Mouse (Mus musculus): ENCODE data around the gene Fam3b.

The Fam3b gene

DNA sequence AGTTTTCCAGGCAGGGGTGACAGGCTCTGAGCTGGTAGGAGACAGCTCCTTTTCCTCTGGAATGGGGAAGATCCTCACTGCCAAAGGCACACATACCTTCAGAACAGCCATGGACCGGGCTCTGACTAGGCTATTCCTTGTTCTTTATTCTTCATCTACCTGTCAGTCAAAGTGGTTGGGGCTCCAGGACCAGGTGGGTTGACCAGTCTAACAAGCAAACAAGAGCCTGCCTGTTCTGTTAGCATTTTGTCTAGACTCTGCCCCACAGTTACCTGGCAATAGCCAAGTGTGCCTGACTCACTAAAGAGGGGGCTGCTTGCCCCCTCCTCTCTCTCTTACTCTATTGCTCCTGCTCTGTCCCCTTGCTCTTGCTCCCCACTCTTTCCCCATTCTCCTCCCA is 22.2 kb downstream of the Fam3b start:
- no peak for DNase-seq (ENCODE audit: low read depth, low spot score)

DNA sequence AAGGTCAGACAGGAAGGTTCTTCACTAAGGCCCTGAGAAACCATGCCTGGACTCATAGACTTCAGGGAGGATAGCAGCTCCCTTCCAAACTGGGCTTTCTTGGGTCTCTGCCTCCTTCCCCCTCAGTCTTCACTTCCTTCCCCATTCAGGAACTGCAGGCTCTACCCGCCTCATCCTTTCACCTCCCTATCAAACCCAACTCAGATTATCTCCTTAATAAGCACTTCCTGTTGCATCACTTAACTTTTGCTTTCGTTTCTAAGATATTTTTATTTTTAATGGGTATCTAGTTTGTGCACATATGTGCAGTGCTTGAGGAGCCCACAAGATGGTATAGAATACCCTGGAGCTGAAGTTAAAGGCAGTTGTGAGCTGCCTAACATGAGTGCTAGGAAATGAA is 36.0 kb downstream of the Fam3b start:
- DNase-seq (ENCODE audit: low read depth, low spot score): no peak

DNA sequence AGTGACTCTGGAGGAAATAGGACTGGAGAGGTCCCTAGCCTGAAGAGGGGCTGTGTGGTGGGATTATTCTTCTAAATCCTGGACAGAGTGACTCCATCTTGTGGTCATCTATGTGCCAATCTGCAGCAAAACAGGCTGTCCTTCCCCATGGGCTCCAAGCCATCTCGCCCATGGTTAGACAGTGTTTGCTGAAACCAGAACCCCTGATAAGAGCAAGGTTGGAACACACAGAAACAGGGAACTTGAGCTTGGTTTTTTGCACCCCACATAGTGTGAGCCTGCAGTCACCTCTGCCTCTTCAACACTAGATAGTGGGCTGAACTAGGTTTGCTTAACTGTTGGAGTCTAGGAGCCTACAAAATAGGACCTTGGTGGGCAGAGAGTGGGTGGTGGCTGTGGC is 38.1 kb downstream of the Fam3b start:
- no peak for DNase-seq (ENCODE audit: low read depth, low spot score)

DNA sequence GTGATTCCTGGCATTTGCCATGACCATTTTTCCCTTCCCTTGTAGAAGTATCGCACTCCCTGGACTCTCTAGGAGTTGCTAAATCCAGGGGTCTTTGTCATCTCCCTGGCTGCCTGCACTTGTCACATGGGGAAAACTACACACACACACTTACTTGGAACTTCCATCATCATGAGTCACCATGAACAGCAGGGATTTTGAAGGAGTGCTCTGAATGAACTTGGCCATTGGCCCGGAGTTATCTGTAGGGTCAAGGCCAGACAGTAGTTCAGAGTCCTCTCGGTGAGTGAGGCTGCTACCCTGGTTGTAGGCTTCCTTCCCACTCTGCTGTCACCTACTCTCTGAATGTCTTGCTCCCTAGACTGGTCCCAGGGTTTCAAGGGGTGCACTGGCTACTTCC is 39.0 kb downstream of the Fam3b start:
- DNase-seq (ENCODE audit: low read depth, low spot score): no peak

DNA sequence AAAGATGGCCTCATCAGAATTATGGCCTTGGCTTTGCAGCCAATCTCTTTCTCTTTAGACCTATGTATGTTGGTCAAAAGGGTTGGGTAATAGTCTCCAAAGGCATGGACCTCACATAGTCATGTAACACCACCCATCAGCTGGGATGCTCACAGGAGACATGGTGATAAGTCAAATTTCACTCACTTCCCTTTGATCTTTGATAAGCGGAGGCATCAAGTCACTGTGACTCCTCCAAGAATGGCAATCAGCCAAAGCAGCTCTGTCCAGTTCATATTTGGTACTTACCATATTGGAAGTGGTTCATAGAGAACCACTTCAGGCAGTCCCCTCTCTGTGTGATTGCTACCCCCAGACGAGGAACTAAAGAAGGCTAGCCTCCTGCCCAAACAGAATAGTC is 39.9 kb downstream of the Fam3b start:
- DNase-seq (ENCODE audit: low read depth, low spot score): no peak

DNA sequence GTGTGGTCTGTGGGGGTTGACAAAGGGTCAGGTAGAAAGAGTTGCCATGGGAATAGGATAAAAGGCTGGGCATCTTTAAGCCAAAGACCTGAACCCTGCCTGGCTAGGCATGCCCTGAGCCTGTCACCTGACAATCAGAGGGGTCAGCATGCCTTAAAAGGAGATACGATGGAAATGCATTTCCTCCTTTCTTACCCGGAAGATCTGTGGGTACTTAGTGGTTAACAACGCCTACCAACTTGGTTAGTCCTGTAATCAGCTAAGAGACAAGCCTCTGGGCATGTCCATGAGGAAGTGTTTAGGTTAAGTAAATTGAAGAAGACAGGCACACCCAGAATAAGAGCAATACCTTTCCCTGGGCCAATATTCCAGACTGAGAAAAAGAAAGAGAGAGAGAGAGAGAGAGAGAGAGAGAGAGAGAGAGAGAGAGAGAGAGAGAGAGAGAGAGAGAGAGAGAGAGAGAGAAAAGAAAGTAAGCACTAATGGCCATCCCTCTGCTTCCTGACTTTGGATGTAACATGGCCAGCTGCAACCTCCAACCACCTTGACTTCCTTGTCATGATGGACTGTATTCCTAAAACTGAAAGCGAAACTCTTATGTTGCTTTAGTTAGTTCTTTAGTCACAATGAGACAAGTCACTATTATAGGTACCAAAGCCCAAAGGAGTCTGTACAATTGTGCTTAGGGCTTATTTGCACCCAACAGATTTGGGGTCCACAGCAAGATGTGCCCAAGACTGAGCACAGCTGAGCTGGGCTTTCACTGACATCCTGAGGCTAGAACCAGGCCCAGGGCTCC is 46.4 kb downstream of the Fam3b start:
- no peak for DNase-seq (ENCODE audit: low read depth, low spot score)

DNA sequence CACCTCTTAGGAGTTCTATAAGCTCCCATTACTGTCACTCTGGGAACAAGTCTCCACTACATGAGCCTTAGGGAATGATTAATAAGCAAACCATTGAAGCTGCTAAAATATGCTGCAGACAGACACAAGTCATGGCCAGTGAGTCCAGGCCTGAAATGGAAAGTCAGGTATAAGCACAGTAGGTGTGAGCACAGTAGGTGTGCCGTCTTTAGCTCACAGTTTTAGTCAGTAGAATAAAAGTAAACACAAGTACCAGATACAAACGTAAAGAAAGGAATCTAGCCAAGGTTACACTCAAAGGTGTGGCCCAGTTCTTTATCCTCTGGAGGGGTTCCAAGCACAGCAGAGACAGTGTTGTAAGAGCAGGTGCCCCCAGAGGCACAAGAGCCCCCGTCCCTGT is 47.1 kb downstream of the Fam3b start:
- no peak for DNase-seq (ENCODE audit: low read depth, low spot score)

DNA sequence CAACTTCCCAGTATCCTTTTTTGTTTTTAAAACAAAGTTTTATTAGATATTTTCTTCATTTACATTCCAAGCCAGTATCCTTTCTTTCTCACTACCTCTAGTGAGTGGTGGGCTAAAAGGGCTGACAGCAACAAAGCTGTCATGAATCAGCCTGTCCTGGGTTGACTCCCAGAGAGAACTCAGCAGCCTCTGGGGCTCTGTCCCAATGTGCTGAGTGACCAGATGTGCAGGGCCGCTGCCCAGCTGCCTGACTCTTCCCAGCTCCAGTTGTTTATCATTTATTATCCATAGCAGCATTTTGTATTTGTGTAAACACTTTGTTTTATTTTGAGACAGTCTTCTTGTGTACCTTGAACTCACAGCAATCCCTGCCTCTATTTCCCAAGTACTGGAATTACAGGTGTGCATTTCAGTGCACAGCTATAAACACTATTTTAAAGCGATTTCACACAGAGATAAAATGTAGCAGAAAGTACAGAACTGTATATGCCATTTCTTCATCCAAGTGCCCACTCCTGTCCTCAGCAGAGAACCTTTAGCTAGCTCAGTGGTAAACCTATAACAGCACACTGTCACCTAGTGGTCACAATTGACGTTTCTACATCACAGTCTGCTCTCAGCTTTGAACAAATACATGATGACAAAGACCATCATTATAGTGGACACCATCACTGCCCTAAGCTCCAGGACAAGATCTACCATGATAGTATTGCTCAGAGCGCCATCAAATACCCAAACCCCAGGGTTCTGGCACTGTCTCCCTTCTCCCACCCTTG is 48.2 kb downstream of the Fam3b start:
- no peak for DNase-seq (ENCODE audit: low read depth, low spot score)

DNA sequence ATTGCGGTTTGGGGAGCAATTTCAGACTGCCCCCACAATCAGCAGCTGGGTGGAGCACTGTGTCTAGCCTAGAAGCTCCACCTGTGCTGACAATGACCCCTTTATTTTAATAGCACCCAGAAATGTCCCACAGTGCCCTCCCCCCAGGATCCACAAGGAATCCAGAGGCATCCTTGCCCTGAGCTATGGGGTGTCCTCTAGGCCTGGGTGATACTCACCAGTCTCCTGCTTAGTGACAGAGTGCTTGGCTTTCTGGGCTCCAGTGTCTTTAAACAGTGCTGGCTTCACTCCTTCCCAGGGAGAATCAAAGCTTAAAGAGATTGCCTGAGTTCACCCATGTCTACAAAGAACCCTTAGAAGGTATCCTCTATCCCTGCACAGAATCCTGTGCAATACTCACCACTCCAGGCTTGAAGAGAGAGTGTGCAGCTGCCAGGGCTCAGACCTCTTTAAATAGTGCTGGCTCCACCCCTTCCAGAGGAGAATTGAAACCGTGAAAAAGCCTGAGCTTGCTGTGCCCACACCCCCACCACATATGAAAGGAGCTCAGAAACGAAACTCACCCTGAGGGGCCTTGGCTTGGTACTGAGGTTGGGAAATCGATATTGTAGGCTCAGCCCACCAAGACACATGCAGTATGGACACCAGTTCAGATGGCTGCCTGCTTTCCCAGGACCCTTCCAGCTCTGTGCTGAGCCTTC is 52.0 kb downstream of the Fam3b start, which contains the start of gene Mx1:
TSS of gene Mx1 (minus strand) at position 427 of the 701 bp plus-strand sequence.
- no peak for DNase-seq (ENCODE audit: low read depth, low spot score)

DNA sequence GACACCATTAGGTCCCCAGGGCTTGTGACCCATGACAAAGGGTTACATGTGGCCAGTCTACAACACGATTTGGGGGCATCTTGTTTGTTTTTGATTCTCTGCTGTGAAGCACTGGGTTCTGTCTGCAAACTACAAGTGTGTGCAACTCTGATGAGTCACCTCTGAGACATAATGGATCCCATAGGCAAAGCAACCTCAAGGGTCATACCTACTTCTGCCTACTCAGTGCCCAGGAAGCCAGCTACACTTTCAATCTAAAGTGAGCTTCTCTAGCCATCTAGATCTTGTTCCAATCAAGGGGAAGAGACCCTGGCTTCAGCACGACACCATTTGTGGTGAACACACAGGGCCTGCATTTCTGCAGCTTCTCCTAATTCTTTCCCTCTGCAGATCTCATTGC is 53.3 kb downstream of the Fam3b start:
- no peak for DNase-seq (ENCODE audit: low read depth, low spot score)

DNA sequence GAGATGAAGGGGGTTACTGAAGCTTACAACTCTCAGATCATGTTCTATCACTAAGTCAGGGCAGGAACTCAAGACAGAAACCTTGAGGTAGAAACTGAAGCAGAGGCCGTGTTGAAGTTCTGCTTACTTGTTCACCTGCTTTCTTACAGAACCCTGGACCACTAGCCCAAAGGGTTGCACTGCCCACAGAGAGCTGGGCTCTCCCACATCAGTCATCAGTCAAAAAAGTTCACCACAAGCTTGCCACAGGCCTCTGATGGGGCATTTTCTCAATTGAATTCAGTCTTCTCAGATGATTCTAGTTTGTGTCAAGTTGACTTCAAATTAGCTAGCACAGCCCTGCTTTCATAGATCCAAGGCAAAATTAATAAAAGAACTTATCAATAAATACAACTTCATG is 54.8 kb downstream of the Fam3b start:
- no peak for DNase-seq (ENCODE audit: low read depth, low spot score)

DNA sequence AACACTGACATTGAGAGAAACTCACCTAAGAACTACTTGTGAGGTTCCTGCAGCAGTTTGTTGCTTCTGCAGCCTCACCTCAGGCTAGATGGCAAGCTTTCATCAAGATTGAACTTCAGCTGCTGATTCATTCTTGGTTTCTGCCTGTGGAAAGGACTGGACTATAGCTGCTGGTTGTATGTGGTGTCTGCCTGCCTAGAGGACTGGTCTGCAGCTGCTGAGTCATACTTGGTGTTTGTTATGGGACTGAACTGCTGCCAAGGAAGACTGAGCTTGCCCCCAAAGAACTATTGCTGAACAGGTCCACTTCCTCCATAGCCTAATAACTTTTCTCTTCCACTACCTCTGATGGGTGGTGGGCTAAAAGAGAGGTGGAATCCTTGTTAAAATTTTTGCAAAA is 67.2 kb downstream of the Fam3b start:
- DNase-seq (ENCODE audit: low read depth, low spot score): no peak

DNA sequence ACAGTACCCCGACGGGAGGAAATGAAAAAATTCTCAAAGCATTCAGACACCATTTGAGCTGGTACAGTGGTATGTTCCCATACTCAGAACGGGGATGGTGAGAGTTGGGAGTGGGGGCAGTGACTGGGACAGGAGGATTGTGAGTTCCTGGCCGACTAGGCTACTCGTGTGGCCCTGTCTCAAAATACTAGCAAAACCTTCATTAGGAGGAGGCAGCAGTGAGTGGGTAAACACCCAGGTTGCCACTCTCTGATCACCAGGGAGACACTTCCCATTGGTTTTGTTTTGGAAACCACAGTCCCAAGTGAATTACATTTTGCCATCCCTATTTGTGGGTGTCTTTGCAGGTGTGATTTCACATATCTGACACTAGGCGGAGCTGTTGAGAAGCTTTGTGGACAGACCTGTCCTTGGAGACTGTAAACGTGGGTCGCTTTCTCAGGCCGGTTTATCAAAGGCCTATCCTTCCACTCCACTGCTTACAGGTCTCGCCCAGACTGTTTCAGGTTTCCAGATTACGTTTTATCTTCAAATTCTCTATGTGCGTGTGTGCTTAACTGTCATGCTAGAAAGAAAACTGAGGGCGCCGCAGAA is 70.8 kb downstream of the Fam3b start:
- peak; percentile 34 for DNase-seq (ENCODE audit: low read depth, low spot score)

DNA sequence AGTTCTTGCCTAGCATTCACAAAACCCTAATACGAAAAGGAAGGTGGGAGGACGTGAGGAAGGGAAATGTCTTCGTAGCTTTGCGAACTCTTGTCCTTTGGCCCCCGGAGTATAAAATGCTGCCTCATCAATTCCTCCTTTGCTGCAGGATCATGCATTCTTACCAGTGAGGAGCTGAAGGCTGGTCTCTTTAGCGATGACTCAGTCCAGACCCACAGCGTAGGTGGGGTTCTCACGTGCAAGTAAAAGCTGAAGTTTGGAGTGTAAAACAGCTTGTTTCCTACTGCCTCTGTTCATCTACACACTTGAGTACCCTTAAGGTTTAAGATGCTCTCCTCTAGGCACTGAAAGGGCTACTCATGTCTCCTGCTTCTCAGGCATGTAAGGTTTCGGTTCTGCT is 72.6 kb downstream of the Fam3b start:
- DNase-seq (ENCODE audit: low read depth, low spot score): no peak

DNA sequence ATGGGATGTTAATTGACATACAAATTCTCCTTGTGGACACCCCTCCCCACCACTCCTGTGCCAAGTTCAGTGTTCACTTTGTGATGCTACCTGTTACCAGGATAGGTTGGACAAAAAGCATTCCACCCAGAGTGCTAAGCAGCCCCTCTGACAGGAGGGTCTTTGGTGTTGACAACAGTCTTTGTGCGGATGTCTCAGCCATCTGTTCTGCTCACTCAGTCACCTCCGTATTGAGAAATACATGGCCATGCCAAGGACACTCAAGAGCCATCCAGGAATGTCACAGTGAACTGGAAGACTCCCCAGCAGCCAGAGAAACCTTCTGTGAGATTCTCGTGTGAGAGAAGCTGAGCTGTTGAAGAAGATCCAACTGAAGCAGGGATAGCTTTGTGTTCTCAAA is 76.4 kb downstream of the Fam3b start:
- no peak for DNase-seq (ENCODE audit: low read depth, low spot score)

DNA sequence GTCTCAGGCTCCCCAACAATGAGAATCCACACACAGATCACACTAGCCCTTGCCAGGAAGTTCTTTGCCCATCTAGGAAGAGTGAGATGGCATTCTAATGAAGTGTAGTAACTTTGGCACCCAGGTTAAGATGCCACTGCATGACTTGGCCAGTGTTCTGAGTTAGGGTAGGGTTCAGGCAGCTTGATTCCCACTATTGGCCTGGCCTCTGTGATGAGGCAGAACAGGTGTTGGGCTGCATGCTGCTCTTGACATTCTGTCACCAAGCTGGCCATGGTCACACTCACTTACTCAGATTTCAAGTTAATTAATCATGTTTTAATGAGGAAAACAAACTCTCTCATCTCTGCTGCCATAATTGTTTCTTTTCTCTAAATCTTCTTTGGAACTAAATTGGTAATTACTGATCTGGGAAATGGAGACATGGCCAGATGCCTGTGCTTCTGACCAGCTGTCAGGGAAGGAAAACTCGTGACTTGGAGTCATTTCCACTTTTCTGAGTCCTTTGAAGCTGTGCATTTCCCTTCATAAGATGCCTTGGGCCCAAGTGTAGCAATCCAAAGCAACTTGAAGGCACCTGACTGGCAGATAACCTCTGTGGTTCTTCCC is 77.1 kb downstream of the Fam3b start:
- no peak for DNase-seq (ENCODE audit: low read depth, low spot score)

DNA sequence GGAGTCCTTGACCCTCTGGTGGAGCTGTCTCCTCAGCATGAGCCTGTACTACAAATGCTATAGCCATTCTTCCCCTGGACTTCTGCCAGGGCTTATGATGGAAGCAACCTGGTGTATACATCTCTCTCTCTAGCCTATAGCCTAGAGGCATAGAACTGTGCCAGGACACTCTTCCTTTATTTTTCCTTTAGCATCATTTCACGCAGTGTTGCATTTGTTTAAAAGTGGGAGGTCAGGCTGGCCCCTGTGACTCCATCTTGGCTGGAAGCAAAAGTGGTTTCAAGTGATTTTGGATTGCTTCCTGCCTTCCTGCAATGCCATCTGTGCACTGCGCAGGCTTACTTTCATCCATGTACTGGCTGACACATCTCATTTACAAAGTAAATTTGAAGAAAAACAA is 80.4 kb downstream of the Fam3b start:
- no peak for DNase-seq (ENCODE audit: low read depth, low spot score)

DNA sequence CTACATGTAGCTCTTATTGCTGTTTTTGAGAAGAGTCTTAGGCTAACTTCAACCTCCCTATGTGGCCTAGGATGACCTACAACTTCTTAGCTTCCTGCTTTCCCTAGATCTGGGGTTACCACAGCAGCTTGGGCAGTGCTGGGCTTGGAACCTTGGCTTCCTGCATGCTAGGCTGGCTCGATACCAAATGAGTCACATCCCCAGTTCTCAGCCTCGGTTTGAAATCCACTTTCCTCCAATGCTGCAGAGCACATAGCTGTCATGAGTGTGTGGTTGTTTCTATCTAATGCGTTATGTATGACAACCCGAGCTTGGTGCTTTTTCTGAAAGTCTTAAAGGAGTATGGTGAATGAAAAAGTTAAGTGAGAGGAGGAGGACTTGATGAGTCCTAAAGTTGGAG is 83.3 kb downstream of the Fam3b start:
- DNase-seq (ENCODE audit: low read depth, low spot score): no peak

DNA sequence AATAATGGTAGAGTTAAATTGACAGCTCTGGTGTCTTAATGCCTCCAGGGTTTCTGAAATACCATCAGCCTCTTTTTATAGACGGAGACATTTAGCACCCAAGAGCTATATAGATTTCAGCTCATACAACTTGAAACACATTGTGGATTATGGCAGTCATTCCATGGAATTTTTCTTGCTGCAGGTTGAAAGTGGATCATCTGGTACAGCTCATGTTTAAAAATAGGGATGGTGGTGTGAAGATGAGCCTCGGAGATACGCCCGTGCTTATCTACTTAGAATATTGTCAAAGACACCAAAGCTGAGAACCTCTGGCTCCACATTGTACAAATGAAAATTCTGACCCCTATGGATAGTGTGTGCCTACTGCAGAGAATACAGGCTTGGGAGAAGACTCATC is 84.5 kb downstream of the Fam3b start:
- DNase-seq (ENCODE audit: low read depth, low spot score): no peak

DNA sequence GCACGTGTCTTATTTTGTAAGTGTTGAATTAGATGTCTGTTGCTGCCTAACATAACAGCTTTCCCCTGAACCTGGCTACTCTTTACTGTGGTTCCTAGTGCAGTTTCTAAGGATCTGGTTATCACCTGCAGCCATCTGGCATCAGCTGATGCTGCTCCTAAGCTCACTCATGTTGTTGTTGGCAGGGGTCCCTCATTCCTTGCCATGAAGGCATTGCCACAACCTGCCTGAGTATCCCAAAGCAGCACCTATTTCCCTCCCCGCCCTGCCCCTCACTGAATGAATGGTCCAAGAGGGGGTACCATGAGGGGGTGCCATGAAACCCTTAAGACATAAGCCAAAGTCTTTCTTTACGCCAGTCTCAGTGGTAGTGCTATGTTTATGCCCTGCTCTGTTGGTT is 86.6 kb downstream of the Fam3b start:
- no peak for DNase-seq (ENCODE audit: low read depth, low spot score)

DNA sequence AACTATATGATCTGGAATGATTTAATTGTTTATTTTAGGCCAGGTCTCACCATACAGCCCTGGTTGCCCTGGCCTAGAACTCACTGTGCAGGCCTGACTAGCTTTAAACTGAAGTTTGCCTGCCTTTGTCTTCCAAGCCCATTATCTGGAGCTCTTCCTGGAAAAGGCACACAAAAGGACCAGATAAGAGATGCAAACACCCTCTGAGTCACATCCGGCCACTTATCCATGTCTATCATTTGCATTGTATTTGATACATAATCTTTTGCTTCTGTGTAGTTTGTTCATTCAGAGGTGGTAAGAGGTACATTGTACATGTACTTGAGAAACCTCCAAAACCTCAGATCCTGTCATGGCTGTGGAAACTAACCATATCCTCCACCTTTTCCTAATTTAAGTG is 91.0 kb downstream of the Fam3b start:
- no peak for DNase-seq (ENCODE audit: low read depth, low spot score)

DNA sequence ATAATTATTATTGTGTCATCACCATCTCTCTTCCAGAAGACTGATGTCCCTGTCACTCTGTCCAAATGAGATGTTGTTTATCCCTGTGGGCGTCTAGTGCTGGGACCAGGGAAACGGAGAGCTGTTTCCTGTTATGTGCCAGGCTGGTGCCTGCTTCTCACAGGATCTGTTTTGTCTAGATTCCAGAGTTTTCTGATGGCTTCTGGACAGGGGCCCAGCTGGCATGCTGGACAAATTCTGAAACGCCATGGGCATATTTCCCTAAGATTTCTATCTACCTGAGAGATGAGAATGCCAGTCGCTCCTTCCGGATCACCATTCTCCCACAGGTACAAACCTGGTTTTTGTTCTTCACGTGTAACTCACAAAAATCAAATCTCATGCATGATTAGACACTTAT is 92.9 kb downstream of the Fam3b start:
- no peak for DNase-seq (ENCODE audit: low read depth, low spot score)
